ENCODE assay signal across 12 mouse cellular contexts in the genomic region with DNA sequence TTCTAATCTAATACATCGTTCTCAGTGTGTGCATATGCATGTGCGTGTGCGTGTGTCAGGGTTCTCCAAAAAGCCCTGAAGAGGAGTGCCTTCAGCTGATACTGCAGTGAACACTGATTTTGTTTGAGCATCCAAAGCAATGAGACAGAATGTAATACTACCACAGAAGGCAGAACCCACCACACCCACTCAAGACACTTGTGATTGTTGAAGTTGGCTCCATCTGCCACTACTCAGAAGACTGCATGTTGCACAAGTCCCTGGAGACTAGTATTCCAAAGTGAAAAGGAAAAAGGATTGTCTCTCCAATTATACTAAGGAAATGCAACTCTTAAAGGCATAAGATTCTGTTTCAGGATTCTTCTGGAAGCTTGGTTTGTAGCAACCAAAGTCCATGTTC. TPM values are rescaled to one million over a fixed set of nuclear protein-coding genes. Genes with fewer than 3 reads are reported as not detected.
DNase-seq lines count a peak whose midpoint lies in the region.
"Had no signal": no experiment of that assay in that cellular context is flagged by ENCODE, and none has a peak within 500 bp of the region (broad histone marks: within the 10 kb centered on the region; RNA-seq: fewer than 3 reads in every experiment).

No protein-coding gene starts in this region.

- intact Hi-C loops in left cerebral cortex, postnatal 4 days (cut with DNase I), result no loop called here

- DNase-seq in left cerebral cortex, adult 11 months (ENCODE audit: low spot score), result peak; percentile 56
- no peak for DNase-seq in left cerebral cortex, postnatal 4 days
- DNase-seq in adipocyte (ENCODE audit: low spot score), result peak; percentile 73
- DNase-seq in frontal cortex, postnatal 14 days (ENCODE audit: low spot score in 2 of 2), result peak; percentile 16 to 27
- peak; percentile 33 to 64 for DNase-seq in left cerebral cortex, adult 9 months (ENCODE audit: low spot score in 2 of 2)
- no peak for DNase-seq in cerebellum, adult 9-11 months
- DNase-seq in retina, postnatal 1 day, result no peak
- no peak for DNase-seq in gastrocnemius, adult 18-20 months (ENCODE audit: low spot score)
- DNase-seq: cerebellum, postnatal 25 days; kidney, adult 18-20 months; lung, postnatal 14 days; midbrain, embryonic 14.5 days had no signal

RNA-seq across cellular contexts. Expression of gene Sstr4, which starts 30.6 kb away (rescaled TPM):
- total RNA-seq in left cerebral cortex, postnatal 4 days (2021), result 10 to 100 TPM; 19.7 to 21.2 TPM
- not detected for total RNA-seq in gastrocnemius, adult 18-20 months (2021)

RNA-seq across cellular contexts. Expression of gene Thbd, which starts 43.5 kb away (rescaled TPM):
- total RNA-seq in left cerebral cortex, postnatal 4 days (2021), result 10 to 100 TPM; 12.8 to 12.9 TPM
- 10 to 100 TPM; 11.3 to 21.6 TPM for total RNA-seq in gastrocnemius, adult 18-20 months (2021)

Comparison
In these comparisons a context has a peak if more than half of its experiments do, and no peak if none do; other contexts are left out.
1. DNase-seq: peak in left cerebral cortex, adult 11 months (single experiment), adipocyte (single experiment), frontal cortex, postnatal 14 days (2 of 2) and left cerebral cortex, adult 9 months (2 of 2); none in left cerebral cortex, postnatal 4 days (single experiment), cerebellum, adult 9-11 months (single experiment), retina, postnatal 1 day (single experiment) and gastrocnemius, adult 18-20 months (single experiment).
2. RNA of gene Sstr4, which starts 30.6 kb away (total RNA-seq): 19.7 to 21.2 TPM in left cerebral cortex, postnatal 4 days; not detected in gastrocnemius, adult 18-20 months; every median in the first group is over 10 times any median in the second.